Mouse (Mus musculus): Measurements from ENCODE around the gene Pnpla3.
A peak's percentile ranks its signal among the peaks of the same experiment; 100 is the strongest.
"Not testable (repeated sequence)": the region's sequence is repeated elsewhere in the genome, so short reads cannot be mapped to it uniquely, and the experiment has no call there.

Pnpla3 gene

GRCm38 (mm10) chr15:84167600-84167999, at the start of gene Pnpla3:
Pnpla3 (plus strand) TSS chr15:84167837.
- DNase-seq (ENCODE audit: inconsistent age in 2 of 2, low spot score in 1 of 2), result peak; percentile 97 to 98

GRCm38 (mm10) chr15:84120612-84121011, 47.0 kb upstream of the Pnpla3 start:
- peak in 1 of 2 experiments; percentile 54 for DNase-seq (ENCODE audit: inconsistent age in 2 of 2, low spot score in 1 of 2)

GRCm38 (mm10) chr15:84121036-84121435, 46.6 kb upstream of the Pnpla3 start:
- peak in 1 of 2 experiments; percentile 62 for DNase-seq (ENCODE audit: inconsistent age in 2 of 2, low spot score in 1 of 2)

- DNase-seq (ENCODE audit: inconsistent age in 2 of 2, low spot score in 1 of 2), result no peak
These were observed 44.6 kb upstream of the Pnpla3 start, which contains the start of gene Pnpla5 for GRCm38 (mm10) chr15:84123075-84123474. Pnpla5 (minus strand) TSS chr15:84123175.

- DNase-seq (ENCODE audit: inconsistent age in 2 of 2, low spot score in 1 of 2), result no peak
These were observed 43.6 kb upstream of the Pnpla3 start for GRCm38 (mm10) chr15:84124086-84124485.

GRCm38 (mm10) chr15:84126447-84126846, 41.2 kb upstream of the Pnpla3 start:
- DNase-seq (ENCODE audit: inconsistent age in 2 of 2, low spot score in 1 of 2), result no peak

GRCm38 (mm10) chr15:84126871-84127270, 40.8 kb upstream of the Pnpla3 start:
- DNase-seq (ENCODE audit: inconsistent age in 2 of 2, low spot score in 1 of 2), result no peak

- peak; percentile 38 to 68 for DNase-seq (ENCODE audit: inconsistent age in 2 of 2, low spot score in 1 of 2)
These were observed 36.4 kb upstream of the Pnpla3 start for GRCm38 (mm10) chr15:84131096-84131786.

- peak; percentile 14 to 66 for DNase-seq (ENCODE audit: inconsistent age in 2 of 2, low spot score in 1 of 2)
These were observed 35.7 kb upstream of the Pnpla3 start for GRCm38 (mm10) chr15:84131971-84132370.

GRCm38 (mm10) chr15:84133440-84133839, 34.2 kb upstream of the Pnpla3 start:
- peak in 1 of 2 experiments; percentile 47 for DNase-seq (ENCODE audit: inconsistent age in 2 of 2, low spot score in 1 of 2)

- peak in 1 of 2 experiments; percentile 51 for DNase-seq (ENCODE audit: inconsistent age in 2 of 2, low spot score in 1 of 2)
These were observed 32.2 kb upstream of the Pnpla3 start for GRCm38 (mm10) chr15:84135472-84135871.

GRCm38 (mm10) chr15:84136473-84137415, 30.9 kb upstream of the Pnpla3 start:
- no peak for DNase-seq (ENCODE audit: inconsistent age in 2 of 2, low spot score in 1 of 2)

- DNase-seq (ENCODE audit: inconsistent age in 2 of 2, low spot score in 1 of 2), result peak in 1 of 2 experiments; percentile 37
These were observed 28.0 kb upstream of the Pnpla3 start for GRCm38 (mm10) chr15:84139592-84140005.

- no peak for DNase-seq (ENCODE audit: inconsistent age in 2 of 2, low spot score in 1 of 2)
These were observed 27.5 kb upstream of the Pnpla3 start for GRCm38 (mm10) chr15:84140109-84140508.

- no peak for DNase-seq (ENCODE audit: inconsistent age in 2 of 2, low spot score in 1 of 2)
These were observed 26.7 kb upstream of the Pnpla3 start for GRCm38 (mm10) chr15:84140929-84141328.

- DNase-seq (ENCODE audit: inconsistent age in 2 of 2, low spot score in 1 of 2), result no peak
These were observed 11.5 kb upstream of the Pnpla3 start for GRCm38 (mm10) chr15:84156158-84156557.

- not testable (repeated sequence) for DNase-seq (ENCODE audit: inconsistent age in 2 of 2, low spot score in 1 of 2)
These were observed 10.1 kb upstream of the Pnpla3 start for GRCm38 (mm10) chr15:84157530-84157929.

GRCm38 (mm10) chr15:84161871-84162270, 5.8 kb upstream of the Pnpla3 start:
- no peak for DNase-seq (ENCODE audit: inconsistent age in 2 of 2, low spot score in 1 of 2)

GRCm38 (mm10) chr15:84166818-84167217, 819 bp upstream of the Pnpla3 start:
- peak in 1 of 2 experiments; percentile 17 for DNase-seq (ENCODE audit: inconsistent age in 2 of 2, low spot score in 1 of 2)

- DNase-seq (ENCODE audit: inconsistent age in 2 of 2, low spot score in 1 of 2), result peak in 1 of 2 experiments; percentile 39
These were observed 829 bp downstream of the Pnpla3 start for GRCm38 (mm10) chr15:84168170-84169161.

Data from adrenal gland, adult (tissue).